Mouse (Mus musculus): Measurements from ENCODE around the gene Gpx4.

Gpx4 gene

DNA sequence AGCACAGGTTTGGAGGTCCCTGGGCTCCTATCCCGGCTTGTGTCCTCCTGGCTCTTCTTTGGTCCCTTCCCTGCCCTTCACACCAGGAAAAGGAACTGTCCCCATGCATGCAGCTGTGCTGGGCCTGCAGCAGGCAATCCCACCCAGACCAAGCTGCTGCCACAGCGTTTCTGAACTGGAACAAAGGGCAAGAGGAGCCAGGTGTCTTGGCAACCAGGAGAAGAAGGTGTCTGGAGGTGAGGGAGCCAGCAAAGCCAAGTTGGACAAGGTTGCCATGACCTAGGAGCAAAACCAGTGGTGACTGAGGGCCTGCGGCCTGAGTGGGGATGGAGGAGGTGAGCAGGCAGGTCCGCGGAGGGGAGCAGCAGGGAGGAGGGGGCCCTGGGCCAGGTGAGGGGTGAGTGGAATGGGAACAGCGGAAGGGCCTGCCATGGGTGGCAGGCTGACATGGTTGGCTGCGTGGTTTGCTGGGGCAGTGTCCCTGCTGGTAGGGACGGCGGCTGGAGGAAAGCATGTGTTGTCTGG, at the start of gene Gpx4:
Gene Gpx4 (plus strand): TSS at position 126 of the 525 bp plus-strand sequence.
- DNase-seq (ENCODE audit: low spot score in 2 of 2): no peak

DNA sequence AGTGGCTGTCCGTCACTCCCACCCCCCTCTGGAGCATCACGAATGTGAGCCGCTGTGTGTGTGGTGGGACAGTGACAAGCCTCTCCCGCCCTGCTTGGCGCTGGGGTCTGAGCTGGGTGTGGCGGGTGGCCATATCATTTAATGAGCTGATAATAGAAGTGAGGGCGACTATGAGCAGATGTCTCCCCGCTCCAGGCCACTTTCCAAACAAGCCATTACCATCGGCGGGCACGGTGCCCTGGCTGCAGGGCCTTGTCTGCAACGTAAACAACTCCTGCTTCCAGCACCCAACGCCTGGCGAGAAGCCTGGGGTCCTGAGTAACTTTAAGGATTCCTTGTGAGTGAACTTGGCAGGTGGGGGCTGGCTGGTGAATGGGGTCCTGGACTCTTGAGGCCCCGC, 49.1 kb upstream of the Gpx4 start:
- DNase-seq (ENCODE audit: low spot score in 2 of 2): no peak

DNA sequence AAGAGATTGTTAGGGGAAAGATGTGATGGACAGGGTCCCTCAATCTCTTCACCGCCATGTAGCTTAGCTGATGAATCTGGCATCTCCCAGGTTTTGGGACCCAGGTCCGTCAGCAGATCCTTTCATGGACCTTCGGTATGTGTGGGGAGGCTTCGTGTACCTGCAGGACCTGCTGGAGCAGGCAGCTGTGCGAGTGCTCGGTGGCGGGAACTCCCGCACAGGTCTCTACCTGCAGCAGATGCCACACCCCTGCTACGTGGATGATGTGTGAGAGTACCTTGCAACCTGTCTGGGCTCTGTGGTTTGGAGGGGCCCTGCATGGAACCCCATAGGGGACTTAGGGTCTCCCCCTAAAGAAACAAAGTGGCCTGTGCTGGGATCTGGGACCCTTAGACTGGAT, 45.0 kb upstream of the Gpx4 start:
- DNase-seq (ENCODE audit: low spot score in 2 of 2): no peak

DNA sequence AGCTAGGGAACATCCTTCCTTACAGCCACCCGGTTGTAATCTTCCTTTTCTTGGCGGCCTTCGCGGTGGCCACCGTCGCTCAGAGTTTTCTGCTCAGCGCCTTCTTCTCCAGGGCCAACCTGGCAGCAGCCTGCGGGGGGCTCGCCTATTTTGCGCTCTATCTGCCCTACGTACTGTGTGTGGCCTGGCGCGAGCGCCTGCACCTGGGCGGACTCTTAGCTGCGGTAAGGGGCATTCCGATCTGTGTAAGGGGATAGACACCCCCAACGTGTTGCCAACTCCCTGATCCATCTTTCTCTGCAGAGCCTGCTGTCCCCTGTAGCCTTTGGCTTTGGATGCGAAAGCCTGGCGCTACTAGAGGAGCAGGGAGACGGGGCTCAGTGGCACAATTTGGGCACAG, 44.1 kb upstream of the Gpx4 start:
- no peak for DNase-seq (ENCODE audit: low spot score in 2 of 2)

DNA sequence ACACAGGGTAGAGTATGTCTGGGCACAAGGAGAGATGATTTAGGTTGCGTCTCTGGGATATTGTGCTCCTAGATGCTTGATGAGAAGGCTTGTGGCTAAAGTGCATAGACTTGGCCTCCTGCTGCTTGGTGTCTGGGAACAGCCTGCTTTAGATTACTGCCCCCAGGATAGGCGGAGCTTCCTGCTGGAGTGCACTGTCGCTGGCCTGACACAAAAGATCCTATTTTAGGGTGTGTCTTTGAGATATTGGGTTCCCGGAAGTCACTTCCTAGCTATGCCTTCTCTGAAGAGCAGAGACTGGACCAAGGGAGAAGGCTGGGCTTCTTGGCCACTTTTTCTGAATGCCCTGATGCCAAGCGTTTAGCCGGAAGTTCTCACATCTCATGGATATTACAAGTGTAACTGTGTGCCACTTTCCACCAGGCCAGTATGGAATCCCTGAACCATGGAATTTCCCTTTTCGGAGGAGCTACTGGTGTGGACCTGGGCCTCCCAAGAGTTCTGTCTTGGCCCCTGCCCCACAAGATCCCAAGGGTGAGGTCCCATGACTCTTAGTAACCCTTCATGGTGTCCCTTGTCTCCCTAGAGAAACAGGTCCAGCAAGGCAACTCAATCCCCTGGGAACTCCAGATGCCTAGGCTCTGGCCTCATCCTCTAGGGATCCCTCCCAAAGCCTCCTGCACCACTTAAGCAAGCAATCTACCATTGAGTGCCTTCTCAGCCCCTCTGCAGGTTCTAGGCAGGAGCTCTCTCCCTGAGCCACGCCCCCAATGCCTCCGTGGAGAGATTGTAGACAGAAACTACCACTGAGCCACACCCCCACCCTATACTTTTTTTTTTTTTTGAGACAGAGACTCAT, 43.4 kb upstream of the Gpx4 start:
- DNase-seq (ENCODE audit: low spot score in 2 of 2): no peak

DNA sequence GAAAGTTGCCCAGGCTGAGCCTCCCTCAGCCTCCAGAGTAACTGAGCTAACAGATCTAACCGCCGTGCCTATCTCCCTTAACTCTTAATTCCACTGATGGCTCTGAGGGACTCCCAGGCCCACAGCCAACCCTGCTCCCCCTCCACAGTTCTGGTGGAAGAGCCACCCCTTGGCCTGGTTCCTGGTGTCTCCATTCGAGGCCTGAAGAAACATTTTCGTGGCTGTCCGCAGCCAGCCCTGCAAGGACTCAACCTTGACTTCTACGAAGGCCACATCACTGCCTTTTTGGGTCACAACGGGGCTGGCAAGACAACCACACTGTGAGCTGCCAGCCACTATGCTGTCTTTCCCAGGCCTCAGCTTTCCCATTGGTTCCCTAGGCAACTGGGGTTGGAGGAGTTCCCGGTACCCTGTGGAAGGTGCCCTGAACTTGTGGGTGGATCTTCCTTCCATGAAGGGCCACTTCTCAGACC, 42.7 kb upstream of the Gpx4 start:
- DNase-seq (ENCODE audit: low spot score in 2 of 2): no peak

DNA sequence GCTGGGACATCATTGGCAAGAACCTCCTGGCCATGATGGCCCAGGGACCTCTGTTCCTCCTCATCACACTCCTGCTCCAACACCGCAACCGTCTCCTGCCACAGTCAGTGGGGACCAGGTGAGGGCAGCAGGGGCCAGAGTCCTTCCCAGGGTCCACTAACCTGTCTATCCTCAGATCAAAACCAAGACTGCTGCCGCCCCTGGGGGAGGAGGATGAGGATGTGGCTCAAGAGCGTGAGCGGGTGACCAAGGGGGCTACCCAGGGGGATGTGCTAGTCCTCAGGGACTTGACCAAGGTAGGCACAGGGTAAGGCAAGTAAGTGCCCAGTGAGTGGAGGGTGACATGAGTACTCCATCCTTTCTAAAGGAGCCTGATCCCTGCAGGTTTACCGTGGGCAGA, 35.2 kb upstream of the Gpx4 start:
- DNase-seq (ENCODE audit: low spot score in 2 of 2): no peak

DNA sequence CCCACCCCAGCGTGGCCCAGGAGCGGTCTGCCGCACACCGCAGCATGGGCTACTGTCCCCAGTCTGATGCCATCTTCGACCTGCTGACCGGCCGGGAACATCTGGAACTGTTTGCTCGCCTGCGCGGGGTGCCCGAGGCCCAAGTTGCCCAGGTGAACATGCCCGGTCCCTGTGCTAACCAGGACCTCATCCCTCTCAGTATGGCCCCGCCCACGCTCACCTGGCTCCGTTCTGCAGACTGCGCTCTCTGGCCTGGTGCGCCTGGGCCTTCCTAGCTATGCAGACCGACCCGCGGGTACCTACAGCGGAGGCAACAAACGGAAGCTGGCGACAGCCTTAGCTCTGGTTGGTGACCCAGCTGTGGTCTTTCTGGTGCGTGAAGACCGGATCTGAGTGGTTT, 33.4 kb upstream of the Gpx4 start:
- DNase-seq (ENCODE audit: low spot score in 2 of 2): no peak

DNA sequence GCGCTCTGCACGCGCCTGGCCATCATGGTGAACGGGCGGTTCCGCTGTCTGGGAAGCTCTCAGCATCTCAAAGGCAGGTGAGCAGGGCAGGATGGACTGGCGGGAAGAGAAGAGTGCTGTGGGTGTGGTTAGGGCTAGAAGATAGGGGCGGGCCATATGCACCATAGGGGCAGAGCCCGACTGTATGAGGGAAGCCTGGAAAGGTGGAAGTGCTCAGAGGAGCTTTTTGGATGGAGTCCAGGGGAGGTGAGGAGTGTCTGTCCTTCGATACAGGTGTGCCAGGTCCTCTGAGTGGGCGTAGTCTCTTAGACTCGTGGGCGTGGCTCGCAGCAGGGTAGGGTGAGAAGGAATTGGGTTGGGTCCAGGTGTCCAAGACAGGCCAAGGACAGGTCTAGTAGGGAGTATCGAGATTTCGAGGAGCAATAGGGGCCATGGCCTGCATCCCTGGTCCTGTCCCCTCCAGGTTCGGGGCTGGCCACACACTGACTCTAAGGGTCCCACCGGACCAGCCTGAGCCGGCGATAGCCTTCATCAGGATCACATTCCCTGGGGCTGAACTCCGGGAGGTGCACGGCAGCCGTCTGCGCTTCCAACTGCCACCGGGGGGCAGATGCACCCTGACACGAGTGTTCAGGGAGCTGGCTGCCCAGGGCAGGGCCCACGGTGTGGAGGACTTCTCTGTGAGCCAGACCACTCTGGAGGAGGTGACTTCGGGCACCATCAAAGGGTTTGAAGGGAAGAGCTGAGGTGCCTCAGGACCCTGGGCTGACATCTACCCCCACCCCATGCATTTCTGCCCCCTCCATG, 32.3 kb upstream of the Gpx4 start:
- no peak for DNase-seq (ENCODE audit: low spot score in 2 of 2)

DNA sequence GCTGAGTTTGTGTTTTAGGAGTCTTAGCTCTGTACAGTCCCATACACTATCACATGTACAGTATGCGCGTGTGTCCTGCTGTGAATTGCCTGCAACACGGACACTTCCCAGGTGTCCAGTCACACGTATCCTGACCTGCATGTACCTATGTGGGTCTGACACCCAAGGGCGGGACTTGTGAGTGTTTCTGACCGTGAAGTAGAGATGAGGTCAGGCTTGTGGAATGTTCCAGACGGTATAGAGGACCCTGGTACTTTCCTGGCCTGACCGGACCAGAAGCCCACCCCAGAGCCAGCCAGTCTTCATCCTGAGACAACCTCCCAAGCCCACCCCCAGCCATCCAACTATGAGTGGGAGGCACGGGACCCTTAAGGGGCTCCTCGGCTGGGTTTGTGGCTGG, 31.4 kb upstream of the Gpx4 start:
- no peak for DNase-seq (ENCODE audit: low spot score in 2 of 2)

DNA sequence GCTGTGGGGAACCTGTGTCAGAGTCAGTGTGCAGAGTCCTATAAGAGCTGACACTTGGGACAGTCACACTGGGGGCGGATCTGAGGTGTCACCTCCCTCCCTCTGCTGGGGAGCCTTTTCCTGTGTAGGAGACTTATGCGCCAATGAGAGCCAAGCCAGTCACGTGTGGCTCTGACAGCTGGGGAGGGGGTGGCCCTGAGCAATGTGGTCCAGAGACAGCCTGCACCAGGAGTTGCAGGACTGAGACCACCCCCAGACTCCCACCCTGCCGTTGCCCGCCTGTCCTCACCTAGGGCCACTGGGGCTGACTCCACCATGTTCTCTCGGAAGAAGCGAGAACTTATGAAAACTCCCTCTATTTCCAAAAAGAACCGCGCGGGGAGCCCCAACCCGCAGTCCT, 30.5 kb upstream of the Gpx4 start, which contains the start of gene Arhgap45:
Gene Arhgap45 (plus strand): TSS at position 143 of the 400 bp plus-strand sequence.
- DNase-seq (ENCODE audit: low spot score in 2 of 2): no peak

DNA sequence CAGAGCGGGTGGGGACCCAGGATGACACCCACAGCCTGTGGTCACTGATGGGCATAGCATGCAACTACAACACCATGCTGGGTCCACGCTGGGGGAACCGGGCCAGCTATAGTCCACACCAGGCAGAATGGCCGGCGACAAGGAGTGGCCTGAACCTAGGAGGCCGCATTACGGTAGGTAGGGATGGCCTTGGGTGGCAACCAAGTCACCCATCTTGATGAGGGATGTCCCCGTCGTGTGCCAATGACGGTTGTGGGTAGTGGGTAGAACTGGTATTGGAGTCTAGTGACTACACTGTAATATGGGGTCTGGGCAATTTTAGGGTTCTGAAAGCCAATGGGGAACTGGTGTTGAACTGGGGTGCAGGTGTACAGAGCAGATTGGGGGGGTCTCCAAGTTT, 30.0 kb upstream of the Gpx4 start:
- DNase-seq (ENCODE audit: low spot score in 2 of 2): no peak

DNA sequence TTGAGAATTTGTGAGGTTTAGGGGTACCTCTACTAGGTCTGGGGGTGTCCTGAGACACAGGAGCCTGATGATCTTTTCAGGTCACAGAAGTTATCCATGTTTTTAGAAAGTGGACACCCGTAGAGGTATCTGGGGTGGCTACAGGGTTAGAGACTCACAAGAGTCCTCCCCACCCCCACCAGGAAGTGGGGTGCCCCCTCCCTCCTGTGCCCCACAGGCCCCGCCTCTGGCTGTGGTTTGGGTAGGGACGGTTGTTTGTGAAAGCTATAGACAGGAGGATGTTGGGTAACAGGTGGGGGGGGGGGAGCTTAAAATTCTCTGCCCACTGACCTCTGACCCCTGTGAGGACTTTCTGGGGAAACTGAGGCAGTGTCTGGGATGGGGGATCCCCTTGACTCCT, 29.6 kb upstream of the Gpx4 start:
- no peak for DNase-seq (ENCODE audit: low spot score in 2 of 2)

DNA sequence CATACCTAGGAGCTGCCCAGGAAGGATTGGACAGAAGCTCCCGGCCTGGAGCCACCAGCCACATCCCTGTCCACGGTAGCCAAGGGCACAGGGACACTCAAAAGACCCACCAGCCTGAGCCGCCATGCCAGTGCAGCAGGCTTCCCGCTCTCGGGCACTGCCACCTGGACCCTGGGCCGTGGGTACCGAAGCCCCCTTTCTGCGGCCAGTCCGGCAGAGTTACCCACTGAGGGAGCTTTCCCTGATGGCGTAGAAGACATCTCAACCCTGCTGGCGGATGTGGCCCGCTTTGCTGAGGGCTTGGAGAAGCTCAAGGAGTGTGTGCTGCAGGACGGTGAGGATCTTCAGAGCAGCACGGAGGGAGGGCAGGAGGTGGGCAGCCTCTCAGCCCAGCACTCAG, 29.2 kb upstream of the Gpx4 start:
- DNase-seq (ENCODE audit: low spot score in 2 of 2): no peak

DNA sequence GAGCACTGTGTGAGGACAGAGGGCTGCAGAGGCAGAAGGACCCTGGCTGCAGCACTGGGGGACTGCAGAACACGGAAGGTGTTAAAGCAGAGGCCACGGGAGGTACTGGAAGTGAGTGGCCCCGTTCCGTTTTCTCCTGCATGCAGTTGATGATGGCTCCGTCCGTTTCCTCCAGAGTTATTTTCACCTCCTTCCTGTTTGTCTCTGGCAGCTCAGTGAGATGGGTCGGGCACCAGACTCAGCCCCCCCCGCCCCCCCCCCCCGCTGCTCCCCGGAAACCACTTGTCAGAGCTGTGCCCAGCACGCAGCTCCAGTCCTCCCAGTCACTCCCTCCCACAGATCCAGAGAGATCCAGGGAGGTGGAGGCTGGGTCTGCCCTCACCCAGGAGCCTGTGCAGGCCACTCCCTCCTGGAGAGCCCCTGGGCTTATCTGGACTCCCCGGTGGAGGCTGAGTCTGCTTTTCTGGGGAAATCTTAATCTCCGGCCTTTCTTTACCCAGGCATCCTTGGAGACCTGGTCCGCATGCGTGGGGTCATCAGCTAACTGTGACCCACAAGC, 28.1 kb upstream of the Gpx4 start:
- DNase-seq (ENCODE audit: low spot score in 2 of 2): no peak

DNA sequence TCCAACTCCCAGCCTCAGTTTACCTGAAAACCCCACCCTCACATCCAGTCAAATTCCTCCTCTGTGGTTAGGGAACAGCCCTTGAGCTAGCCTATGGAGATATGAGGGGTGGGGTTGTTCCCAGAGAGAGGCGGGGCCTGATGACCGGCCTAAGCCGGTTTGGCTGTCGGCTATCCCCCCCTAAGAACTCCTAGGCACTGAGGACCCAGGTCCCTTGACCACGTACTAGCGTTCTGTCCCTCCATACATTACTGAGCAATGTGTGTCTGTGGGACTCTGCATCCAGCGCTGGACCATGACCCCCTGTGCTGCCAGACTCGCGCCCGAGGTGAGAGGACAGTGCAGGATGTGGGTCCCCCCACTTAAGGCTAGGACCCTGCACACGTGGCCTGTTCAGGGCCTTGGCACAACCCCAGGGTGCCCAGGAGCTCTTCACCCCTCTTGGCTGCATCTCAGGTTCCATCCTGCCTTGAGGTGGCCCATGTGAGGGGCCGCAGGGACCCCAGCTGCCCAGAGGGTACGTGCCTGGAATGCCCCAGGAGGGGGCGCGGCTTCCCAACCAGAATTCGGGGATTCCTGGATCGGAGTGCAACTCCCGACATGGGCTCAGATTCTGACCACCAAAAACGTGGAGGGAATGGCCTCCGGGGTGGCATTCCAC, 27.4 kb upstream of the Gpx4 start:
- DNase-seq (ENCODE audit: low spot score in 2 of 2): no peak

DNA sequence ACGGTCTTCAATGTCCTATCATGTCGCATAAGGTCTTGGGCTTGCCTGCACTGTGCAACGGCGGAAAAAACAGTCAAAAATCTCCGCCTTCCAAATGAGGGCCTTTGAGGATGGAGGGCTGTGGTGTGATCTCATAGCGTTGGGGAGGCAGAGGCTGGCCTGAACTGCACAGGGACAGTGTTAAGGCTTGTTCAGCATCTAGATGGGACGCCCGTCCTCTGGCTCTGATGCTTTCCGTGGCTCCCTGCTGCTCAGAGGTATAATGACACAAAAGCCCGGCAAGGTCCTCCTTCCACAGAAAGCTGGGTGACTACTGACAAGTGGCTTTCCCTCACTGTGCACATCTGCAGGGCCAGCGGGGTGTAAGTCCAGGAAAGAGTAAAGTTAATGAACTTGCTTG, 26.8 kb upstream of the Gpx4 start:
- no peak for DNase-seq (ENCODE audit: low spot score in 2 of 2)

DNA sequence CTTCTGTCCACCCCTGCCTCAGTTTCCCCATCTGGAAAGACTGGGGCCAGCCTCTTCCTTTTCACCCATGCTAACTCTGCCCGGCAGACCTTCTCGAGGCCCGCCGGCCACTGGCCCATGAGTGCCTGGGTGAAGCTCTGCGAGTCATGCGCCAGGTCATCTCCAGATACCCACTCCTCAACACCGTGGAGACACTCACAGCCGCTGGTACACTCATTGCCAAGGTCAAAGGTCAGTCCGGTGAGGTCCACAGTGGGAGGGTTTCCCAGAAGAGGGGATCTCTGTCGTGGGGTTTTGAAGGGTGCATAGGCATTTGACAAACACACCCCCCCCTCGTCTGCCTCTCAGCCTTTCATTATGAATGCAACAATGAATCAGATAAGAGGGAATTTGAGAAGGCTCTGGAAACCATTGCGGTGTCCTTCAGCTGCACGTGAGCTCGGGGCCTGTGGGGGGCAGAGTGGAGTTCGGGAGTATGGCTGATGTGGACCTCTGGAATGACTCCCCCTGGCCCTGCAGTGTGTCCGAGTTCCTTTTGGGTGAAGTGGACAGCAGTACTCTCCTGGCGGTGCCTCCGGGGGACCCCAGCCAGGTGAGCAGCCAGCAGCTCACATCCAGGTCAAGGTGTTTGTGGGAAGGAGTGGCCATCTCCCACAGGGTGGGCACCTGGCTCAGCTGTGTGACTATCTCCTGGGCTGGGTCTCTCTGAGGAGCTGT, 26.2 kb upstream of the Gpx4 start:
- DNase-seq (ENCODE audit: low spot score in 2 of 2): no peak

DNA sequence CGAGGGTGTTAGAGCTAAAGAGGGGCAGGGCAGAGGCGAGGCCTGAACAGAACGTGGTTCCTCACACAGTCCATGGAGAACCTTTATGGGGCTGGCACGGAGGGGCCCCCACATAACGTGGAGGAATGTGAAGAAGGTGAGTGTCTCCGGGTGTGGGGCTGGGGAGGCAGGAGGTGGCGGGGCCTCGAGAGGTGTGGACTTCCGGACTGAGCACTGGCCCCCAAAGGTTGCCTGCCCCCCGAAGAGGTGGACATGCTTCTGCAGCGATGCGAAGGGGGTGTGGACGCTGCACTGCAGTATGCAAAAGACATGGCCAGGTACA, 25.7 kb upstream of the Gpx4 start:
- DNase-seq (ENCODE audit: low spot score in 2 of 2): no peak

DNA sequence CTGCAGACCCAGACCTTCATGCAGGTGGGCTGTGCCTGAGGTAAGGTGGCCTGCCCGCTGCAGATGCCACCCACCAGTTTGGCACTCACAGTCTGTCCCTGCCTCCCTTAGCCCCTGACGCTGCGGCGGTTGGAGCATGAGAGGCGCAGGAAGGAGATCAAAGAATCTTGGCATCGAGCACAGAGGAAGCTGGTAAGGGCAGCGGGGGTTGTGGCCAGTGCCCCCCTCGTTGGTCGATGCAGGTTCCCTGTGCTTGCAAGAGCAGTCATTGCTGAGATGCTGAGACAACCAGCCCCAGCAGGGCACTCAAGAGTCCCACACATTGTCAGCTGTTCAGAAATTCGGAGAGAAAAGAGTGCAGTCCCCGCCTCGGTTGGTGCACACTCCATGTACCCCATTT, 24.8 kb upstream of the Gpx4 start:
- DNase-seq (ENCODE audit: low spot score in 2 of 2): no peak

DNA sequence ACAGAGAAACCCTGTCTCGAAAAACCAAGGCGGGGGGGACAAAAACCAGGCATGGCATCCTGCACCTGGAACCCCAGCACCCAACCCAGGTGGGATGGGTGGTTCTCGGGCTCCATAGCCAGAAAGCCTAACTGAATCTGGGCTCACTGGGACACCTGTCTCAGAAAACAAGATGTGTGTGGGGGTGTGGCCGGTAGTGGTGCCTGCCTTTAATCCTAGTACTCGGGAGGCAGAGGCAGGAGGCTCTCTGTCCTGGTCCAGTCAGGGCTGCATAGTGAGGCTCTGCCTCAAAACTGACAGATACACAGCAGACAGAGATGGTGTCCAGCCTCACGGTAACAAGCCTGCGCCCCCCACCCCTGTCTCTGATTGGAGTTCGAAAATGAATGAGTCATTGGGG, 24.2 kb upstream of the Gpx4 start:
- DNase-seq (ENCODE audit: low spot score in 2 of 2): no peak

Data from frontal cortex, postnatal 14 days (tissue).